Mouse (Mus musculus): ENCODE data around the gene Gm21477. TPM values are rescaled to one million over a fixed set of nuclear protein-coding genes. Genes with fewer than 3 reads are reported as not detected.
"Not testable (repeated sequence)": the region's sequence is repeated elsewhere in the genome, so short reads cannot be mapped to it uniquely, and the experiment has no call there.

Gm21477 gene
- total RNA-seq (2021) = not detected
- long read RNA-seq, experiment 1 = 0 reads
- long read RNA-seq, experiment 2 = 0 reads

- intact Hi-C loops (cut with DNase I; ENCODE audit: low total_unique reads); DNase-seq: not testable (repeated sequence)
Measured at GRCm38 (mm10) chrY:87116521-87116920, at the start of gene Gm21477. Gm21477 (plus strand) TSS chrY:87116821.
